ENCODE assay signal across 18 mouse cellular contexts in the genomic region with DNA sequence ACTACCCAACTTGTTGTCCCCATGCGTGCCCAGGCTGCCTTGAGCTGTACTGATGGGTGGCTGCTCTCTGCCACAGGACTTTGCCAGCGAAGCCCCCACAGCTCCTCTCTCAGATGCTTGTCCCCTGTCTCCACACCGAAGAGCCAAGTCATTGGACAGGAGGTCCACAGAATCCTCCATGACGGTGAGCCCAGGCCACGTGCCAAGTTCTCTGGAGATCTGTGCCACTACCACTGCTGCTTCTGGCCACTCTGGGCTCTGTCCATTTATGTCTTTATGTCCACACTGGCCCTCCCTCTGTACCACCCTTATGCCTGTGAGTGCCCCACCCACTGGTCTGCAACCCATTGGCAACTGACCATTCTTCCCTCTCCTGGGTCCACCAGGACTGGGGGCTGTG. TPM values are rescaled to one million over a fixed set of nuclear protein-coding genes. Genes with fewer than 3 reads are reported as not detected.
"Had no signal": no experiment of that assay in that cellular context is flagged by ENCODE, and none has a peak within 500 bp of the region (broad histone marks: within the 10 kb centered on the region; RNA-seq: fewer than 3 reads in every experiment).

No protein-coding gene starts in this region.

- H3K9ac ChIP-seq: liver, embryonic 15.5 days; liver, postnatal 0 days; lung, embryonic 15.5 days; midbrain, embryonic 13.5 days; midbrain, embryonic 15.5 days; neural tube, embryonic 12.5 days; stomach, embryonic 15.5 days had no signal

- H3K27me3 ChIP-seq: liver, embryonic 15.5 days; lung, embryonic 15.5 days; megakaryocyte, embryonic 14.5 days; midbrain, embryonic 13.5 days; midbrain, embryonic 15.5 days; neural tube, embryonic 12.5 days; stomach, embryonic 15.5 days had no signal

- ATAC-seq: liver, postnatal 0 days; midbrain, embryonic 13.5 days; midbrain, embryonic 15.5 days had no signal

- H3K4me1 ChIP-seq: lung, embryonic 15.5 days; midbrain, embryonic 13.5 days; midbrain, embryonic 15.5 days; neural tube, embryonic 12.5 days; stomach, embryonic 15.5 days had no signal

- H3K4me3 ChIP-seq: liver, embryonic 15.5 days; lung, embryonic 15.5 days; megakaryocyte, embryonic 14.5 days; midbrain, embryonic 13.5 days; midbrain, embryonic 15.5 days; neural tube, embryonic 12.5 days; stomach, embryonic 15.5 days had no signal

- H3K27ac ChIP-seq: liver, embryonic 15.5 days; lung, embryonic 15.5 days; macrophage; midbrain, embryonic 13.5 days; midbrain, embryonic 15.5 days; neural tube, embryonic 12.5 days; stomach, embryonic 15.5 days; stomach, postnatal 0 days had no signal

- H3K9me3 ChIP-seq: liver, embryonic 15.5 days; lung, embryonic 15.5 days; megakaryocyte, embryonic 14.5 days; midbrain, embryonic 13.5 days; midbrain, embryonic 15.5 days; neural tube, embryonic 12.5 days; stomach, embryonic 15.5 days had no signal

- H3K4me2 ChIP-seq: liver, embryonic 15.5 days; lung, embryonic 15.5 days; midbrain, embryonic 11.5 days; midbrain, embryonic 13.5 days; midbrain, embryonic 15.5 days; neural tube, embryonic 12.5 days; stomach, embryonic 15.5 days had no signal

- DNase-seq: liver, postnatal 0 days; lung, adult 2 months; lung, postnatal 10 days; lung, postnatal 36 days; right cerebral cortex, postnatal 14 days; thymus, adult 2 months; thymus, postnatal 25 days; thymus, postnatal 4 days had no signal

RNA-seq across cellular contexts. Expression of a gene that starts 45.5 kb away (rescaled TPM):
- polyA plus RNA-seq: macrophage had no signal
